ENCODE assay signal across 7 mouse cellular contexts in genomic region chr3:27899012-27899726, GRCm38 (mm10). TPM values are rescaled to one million over a fixed set of nuclear protein-coding genes. Genes with fewer than 3 reads are reported as not detected.
DNase-seq lines count a peak whose midpoint lies in the region; ATAC-seq and TF ChIP-seq lines count a peak whose summit lies in the region.

No protein-coding gene starts in this region.

- no peak overlapping the region for H3K4me3 ChIP-seq in heart, adult 2 months
- H3K4me3 ChIP-seq in liver, embryonic 16.5 days (ENCODE audit: low read depth, low read length), result no peak overlapping the region
- no peak overlapping the region for H3K4me3 ChIP-seq in hindbrain, embryonic 11.5 days (ENCODE audit: low read depth, low read length)

- no peaks in the 10 kb centered on the region for H3K36me3 ChIP-seq in heart, adult 2 months (ENCODE audit: control insufficient read depth, insufficient read depth, low read length)
- H3K36me3 ChIP-seq in liver, embryonic 16.5 days (ENCODE audit: control insufficient read depth, insufficient read depth), result no peaks in the 10 kb centered on the region
- H3K36me3 ChIP-seq in hindbrain, embryonic 11.5 days (ENCODE audit: control insufficient read depth, insufficient read depth, low read length), result no peaks in the 10 kb centered on the region

- peaks cover 5% of the 10 kb centered on the region for H3K4me1 ChIP-seq in heart, adult 2 months (ENCODE audit: control insufficient read depth, insufficient read depth, low read length)
- H3K4me1 ChIP-seq in liver, embryonic 16.5 days (ENCODE audit: control insufficient read depth, low read depth, low read length), result peaks cover 12% of the 10 kb centered on the region
- no peaks in the 10 kb centered on the region for H3K4me1 ChIP-seq in hindbrain, embryonic 11.5 days (replicated peaks; ENCODE audit: control insufficient read depth, insufficient read depth, low read length)

- no peaks in the 10 kb centered on the region for H3K9me3 ChIP-seq in liver, embryonic 16.5 days (replicated peaks; ENCODE audit: control insufficient read depth, low read length)
- H3K9me3 ChIP-seq in hindbrain, embryonic 11.5 days (ENCODE audit: control insufficient read depth, low read length), result no peaks in the 10 kb centered on the region

- WGBS in heart, adult 2 months, result 23% methylated on average over 13 of the region's 13 CpGs
- WGBS in liver, embryonic 16.5 days (ENCODE audit: insufficient replicate concordance), result 30% methylated on average over 13 of the region's 13 CpGs
- 73% methylated on average over 13 of the region's 13 CpGs for WGBS in hindbrain, embryonic 11.5 days

- peak; percentile 12 for DNase-seq in 3134 (ENCODE audit: extremely low read depth, insufficient read length, low spot score)
- peak; percentile 56 for DNase-seq in 3T3-L1 (ENCODE audit: low read depth, low spot score)
- DNase-seq in heart, adult 2 months, result peak; percentile 72 to 79
- DNase-seq in right cerebral cortex, postnatal 36 days (ENCODE audit: low spot score in 2 of 2), result no peak
- DNase-seq in testis, postnatal 10 days (ENCODE audit: low spot score), result no peak
- DNase-seq in hindbrain, embryonic 11.5 days (ENCODE audit: low spot score), result no peak

- TF ChIP-seq CTCF in heart, adult 2 months (IDR thresholded peaks at IDR 0.05), result peak; percentile 49

- intact Hi-C loops in heart, adult 2 months (cut with DNase I), result no loop called here

- no peak overlapping the region for H3K9ac ChIP-seq in heart, adult 2 months (ENCODE audit: low read depth, low read length)
- no peak overlapping the region for H3K9ac ChIP-seq in liver, embryonic 16.5 days (ENCODE audit: low read depth, low read length)
- H3K9ac ChIP-seq in hindbrain, embryonic 11.5 days (ENCODE audit: low read depth, low read length), result no peak overlapping the region

- peak; percentile 79 for TF ChIP-seq EP300 in heart, adult 2 months (IDR thresholded peaks at IDR 0.05; ENCODE audit: insufficient read depth, low read depth, low read length)

- TF ChIP-seq POLR2A in heart, adult 2 months (IDR thresholded peaks at IDR 0.05; ENCODE audit: insufficient read depth, low read depth, low read length), result 0 out of 2 replicates have a peak, but pooled peaks have one; percentile 14

- H3K4me2 ChIP-seq in liver, embryonic 16.5 days (ENCODE audit: low read depth, low read length), result no peak overlapping the region
- no peak overlapping the region for H3K4me2 ChIP-seq in hindbrain, embryonic 11.5 days (replicated peaks; ENCODE audit: low read depth, low read length)

- no peaks in the 10 kb centered on the region for H3K27me3 ChIP-seq in heart, adult 2 months (ENCODE audit: control insufficient read depth, insufficient read depth, low read length)
- no peaks in the 10 kb centered on the region for H3K27me3 ChIP-seq in liver, embryonic 16.5 days (ENCODE audit: control insufficient read depth, insufficient read depth, low read depth, low read length)
- no peaks in the 10 kb centered on the region for H3K27me3 ChIP-seq in hindbrain, embryonic 11.5 days (ENCODE audit: control insufficient read depth, insufficient read depth, low read length)

- 0 out of 2 replicates have a peak, but pooled peaks have one; percentile 47 for ATAC-seq in liver, embryonic 16.5 days (ENCODE audit: low read depth)
- ATAC-seq in hindbrain, embryonic 11.5 days (ENCODE audit: low FRiP score), result no peak

- no peaks in the 10 kb centered on the region for H3K79me2 ChIP-seq in heart, adult 2 months (replicated peaks; ENCODE audit: control insufficient read depth, insufficient read depth, low read length)

- H3K27ac ChIP-seq in heart, adult 2 months, result peak overlapping the region; percentile 56
- peak overlapping the region; percentile 45 for H3K27ac ChIP-seq in liver, embryonic 16.5 days (ENCODE audit: low read length)
- no peak overlapping the region for H3K27ac ChIP-seq in hindbrain, embryonic 11.5 days (ENCODE audit: low read depth, low read length)

RNA-seq across cellular contexts. Expression of gene Tmem212, which starts 3.0 kb away (rescaled TPM):
- not detected for total RNA-seq in heart, adult 2 months (2021)
- 4.9 TPM in 1 of 2 replicates, not detected in the other for polyA plus RNA-seq in heart, adult 2 months (2012; rRNA removed)
- polyA plus RNA-seq in liver, embryonic 16.5 days (2015; fragmentation: Nextera tagmentation; extraction: Ambion mirVana), result not detected in 2 replicates
- polyA plus RNA-seq in hindbrain, embryonic 11.5 days (2014; fragmentation: Nextera tagmentation; extraction: Ambion mirVana), result not detected in 2 replicates

RNA-seq across cellular contexts. Expression of gene Pld1, which starts 39.3 kb away (rescaled TPM):
- 10 to 100 TPM; 11.4 to 11.8 TPM for total RNA-seq in heart, adult 2 months (2021)
- polyA plus RNA-seq in heart, adult 2 months (2012; rRNA removed), result 4.0 and 6.0 TPM in 2 replicates
- polyA plus RNA-seq in liver, embryonic 16.5 days (2015; fragmentation: Nextera tagmentation; extraction: Ambion mirVana), result 5.9 and 6.8 TPM in 2 replicates
- 3.9 and 4.5 TPM in 2 replicates for polyA plus RNA-seq in hindbrain, embryonic 11.5 days (2014; fragmentation: Nextera tagmentation; extraction: Ambion mirVana)

Comparison
In these comparisons a context has a peak if more than half of its experiments do, and no peak if none do; other contexts are left out.
1. DNase-seq: peak in 3134 (single experiment), 3T3-L1 (single experiment) and heart, adult 2 months (2 of 2); none in right cerebral cortex, postnatal 36 days (0 of 2), testis, postnatal 10 days (single experiment) and hindbrain, embryonic 11.5 days (single experiment).